Mouse (Mus musculus) erythroblast, embryonic 14.5 days (primary cell): Measurements from ENCODE around the gene Enpp6.

Source experiments
- GATA1 ChIP-seq: IDR thresholded peaks from 2 replicates; pipeline ENCODE4 v1.6.1; 2012; ENCODE audit warnings: low read length, inconsistent platforms, mixed read lengths
- TAL1 ChIP-seq: IDR thresholded peaks from 3 replicates; pipeline ENCODE4 v1.6.1; 2012; ENCODE audit warnings: low read length, inconsistent platforms, mixed read lengths

DNA sequence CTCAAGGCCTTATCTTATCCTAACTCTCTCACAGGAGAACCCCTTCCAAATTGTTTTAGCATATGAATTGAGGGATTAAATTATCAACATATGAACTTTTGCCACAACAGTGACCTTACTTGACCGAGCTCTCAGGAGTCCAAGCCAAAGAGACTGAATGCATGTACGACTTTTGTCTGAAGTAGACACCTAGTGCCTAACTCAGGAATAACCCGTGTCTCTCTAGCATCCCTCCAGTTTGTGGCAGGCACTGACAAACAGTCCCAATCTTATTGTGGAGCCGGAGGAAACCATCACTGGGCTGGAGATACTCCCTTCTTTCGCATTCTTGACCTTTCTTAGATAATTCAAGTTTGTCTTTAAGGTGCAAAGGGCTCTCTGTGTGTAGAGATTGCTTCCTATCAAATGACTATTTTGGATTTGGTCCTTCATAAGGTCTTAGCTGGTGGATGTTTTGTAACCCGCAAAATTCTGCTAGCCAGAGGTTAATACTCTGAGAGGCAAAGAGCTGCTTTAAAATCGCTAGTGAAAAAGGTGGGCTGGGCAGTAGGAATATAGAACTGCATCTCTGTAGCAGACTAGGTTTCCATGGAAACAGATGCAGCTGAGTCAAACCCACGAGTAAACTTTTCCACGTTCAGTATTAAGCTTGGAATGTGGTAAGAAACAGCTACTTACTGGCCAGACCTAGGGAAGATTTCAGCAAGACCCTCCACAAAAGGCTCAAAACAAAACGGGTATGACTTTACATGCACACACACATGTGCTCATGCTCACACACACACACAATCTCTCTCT is 23.9 kb upstream of the Enpp6 start:
- TF ChIP-seq GATA1 (no peak), TAL1 (no peak)
